Mouse (Mus musculus): ENCODE measurements at regions not wholly inside any gene's neighbourhood (a gene's known extent, or its start where the extent isn't known, plus 50 kb on each side); places are given as distances from the start of the nearest gene placed in this dataset.
"Not testable (repeated sequence)": the region's sequence is repeated elsewhere in the genome, so short reads cannot be mapped to it uniquely, and the experiment has no call there.

- no peak for DNase-seq
These were observed 142.0 kb upstream of the Cntnap4 start for GRCm38 (mm10) chr8:112427721-112428389.

GRCm38 (mm10) chr8:112411968-112412367 lies 157.9 kb upstream of the Cntnap4 start:
- DNase-seq = no peak

- peak; percentile 31 for DNase-seq
These were observed 158.6 kb upstream of the Cntnap4 start for GRCm38 (mm10) chr8:112411213-112411612.

- DNase-seq = no peak
These were observed 161.6 kb upstream of the Cntnap4 start for GRCm38 (mm10) chr8:112408211-112408735.

- no peak for DNase-seq
These were observed 165.8 kb upstream of the Cntnap4 start for GRCm38 (mm10) chr8:112404087-112404486.

GRCm38 (mm10) chr8:112397438-112397837 lies 172.4 kb upstream of the Cntnap4 start:
- DNase-seq = no peak

- no peak for DNase-seq
These were observed 179.7 kb upstream of the Cntnap4 start for GRCm38 (mm10) chr8:112390108-112390507.

- no peak for DNase-seq
These were observed 221.5 kb upstream of the Cntnap4 start for GRCm38 (mm10) chr8:112348323-112348722.

- no peak for DNase-seq
These were observed 236.7 kb upstream of the Cntnap4 start for GRCm38 (mm10) chr8:112333171-112333570.

- DNase-seq = no peak
These were observed 237.8 kb upstream of the Cntnap4 start for GRCm38 (mm10) chr8:112332021-112332420.

GRCm38 (mm10) chr8:112309816-112310215 lies 260.0 kb upstream of the Cntnap4 start:
- DNase-seq = no peak

GRCm38 (mm10) chr8:112308354-112308753 lies 261.5 kb upstream of the Cntnap4 start:
- DNase-seq = no peak

GRCm38 (mm10) chr8:112297021-112297420 lies 272.8 kb upstream of the Cntnap4 start:
- DNase-seq = peak; percentile 1

- DNase-seq = no peak
These were observed 268.5 kb upstream of the Gm6793 start for GRCm38 (mm10) chr8:112283316-112283715.

- DNase-seq = no peak
These were observed 254.8 kb upstream of the Gm6793 start for GRCm38 (mm10) chr8:112269598-112269997.

GRCm38 (mm10) chr8:112269214-112269566 lies 254.4 kb upstream of the Gm6793 start:
- DNase-seq = no peak

- no peak for DNase-seq
These were observed 253.8 kb upstream of the Gm6793 start for GRCm38 (mm10) chr8:112268544-112269213.

GRCm38 (mm10) chr8:112257922-112258475 lies 243.2 kb upstream of the Gm6793 start:
- DNase-seq = no peak

GRCm38 (mm10) chr8:112257311-112257894 lies 242.6 kb upstream of the Gm6793 start:
- no peak for DNase-seq

GRCm38 (mm10) chr8:112246629-112247028 lies 231.8 kb upstream of the Gm6793 start:
- not testable (repeated sequence) for DNase-seq

- no peak for DNase-seq
These were observed 223.8 kb upstream of the Gm6793 start for GRCm38 (mm10) chr8:112238681-112239080.

GRCm38 (mm10) chr8:112236751-112237150 lies 221.9 kb upstream of the Gm6793 start:
- DNase-seq = not testable (repeated sequence)

- no peak for DNase-seq
These were observed 204.8 kb upstream of the Gm6793 start for GRCm38 (mm10) chr8:112219656-112220055.

Data from adrenal gland, adult 2 months (tissue).